Mouse (Mus musculus) bone marrow, adult 2 months (tissue): ENCODE data around the gene Myh10. TPM values are rescaled to one million over a fixed set of nuclear protein-coding genes. Genes with fewer than 3 reads are reported as not detected.
"Not testable (repeated sequence)": the region's sequence is repeated elsewhere in the genome, so short reads cannot be mapped to it uniquely, and the experiment has no call there.

Source experiments
- H3K27ac ChIP-seq: fragments of 200-500 bp; 2 replicates; pipeline ENCODE4 v1.5.1; 2012; ENCODE audit warnings: low read depth, mild to moderate bottlenecking, control low read depth, inconsistent platforms, low read length; ENCODE audit not compliant: control insufficient read depth, poor library complexity, insufficient read depth
- H3K4me1 ChIP-seq: fragments of 200-500 bp; 2 replicates; pipeline ENCODE4 v1.6.1; 2011; ENCODE audit warnings: low read length; ENCODE audit not compliant: control insufficient read depth, insufficient read depth
- H3K4me3 ChIP-seq: fragments of 200-500 bp; replicated peaks from 2 replicates; pipeline ENCODE3; 2011; ENCODE audit warnings: mild to moderate bottlenecking, low read depth, low read length, control low read depth; ENCODE audit not compliant: control insufficient read depth
- CTCF ChIP-seq: fragments of 200-500 bp; IDR thresholded peaks from 2 replicates; pipeline ENCODE4 v1.5.1; 2011; ENCODE audit warnings: low read length, control low read depth; ENCODE audit not compliant: control insufficient read depth, insufficient read depth
- POLR2A ChIP-seq: fragments of 200-500 bp; IDR thresholded peaks from 2 replicates; pipeline ENCODE4 v1.6.1; 2011; ENCODE audit warnings: low read depth, mild to moderate bottlenecking, control low read depth, low read length, borderline replicate concordance; ENCODE audit not compliant: control insufficient read depth
- WGBS: fragments of 180-500 bp; shearing (Covaris S2); methylation state at CpG from one replicate; pipeline ENCODE4 v1.1.7; 2018; 5-methylcytosine and 5-hydroxymethylcytosine counted together
- polyA plus RNA-seq: library from polyadenylated mRNA; stranded (reverse); fragments of >200 nt; gene quantifications from 2 replicates; pipeline ENCODE4 v1.2.4, GENCODE M21; 2011; ENCODE audit warnings: low replicate concordance; ENCODE audit not compliant: missing spikeins, insufficient read depth, insufficient read length

Myh10 gene
- polyA plus RNA-seq, 1 experiment = 26.7 TPM

GRCm38 (mm10) chr11:68826735-68827134 is 135.4 kb downstream of the Myh10 start:
- 62% methylated on average over 3 of the region's 3 CpGs for WGBS
- Histone ChIP-seq H3K4me1 (no peaks in the 10 kb centered on the region; the same call in 1 of the 2 replicates), H3K4me3 (no peak overlapping the region), H3K27ac (no peak overlapping the region)
- TF ChIP-seq POLR2A (no peak), CTCF (no peak)

GRCm38 (mm10) chr11:68831580-68831979 is 140.2 kb downstream of the Myh10 start:
- H3K4me3 ChIP-seq, H3K27ac ChIP-seq, H3K4me1 ChIP-seq: not testable (repeated sequence)
- WGBS = 66% methylated on average over 5 of the region's 5 CpGs

GRCm38 (mm10) chr11:68832793-68833192 is 141.4 kb downstream of the Myh10 start:
- H3K4me1 ChIP-seq = no peaks in the 10 kb centered on the region; the same call in 1 of the 2 replicates
- no peak overlapping the region for H3K4me3 ChIP-seq
- WGBS = 29% methylated on average over 4 of the region's 4 CpGs
- TF ChIP-seq POLR2A = no peak
- no peak for TF ChIP-seq CTCF
- H3K27ac ChIP-seq = no peak overlapping the region

GRCm38 (mm10) chr11:68833593-68833992 is 142.2 kb downstream of the Myh10 start:
- TF ChIP-seq CTCF (no peak), POLR2A (no peak)
- Histone ChIP-seq H3K4me1 (no peaks in the 10 kb centered on the region; the same call in 1 of the 2 replicates), H3K4me3 (no peak overlapping the region), H3K27ac (no peak overlapping the region)

GRCm38 (mm10) chr11:68835034-68835433 is 143.7 kb downstream of the Myh10 start:
- 69% methylated on average over 3 of the region's 3 CpGs for WGBS
- no peak overlapping the region for H3K27ac ChIP-seq
- no peak overlapping the region for H3K4me3 ChIP-seq
- no peak for TF ChIP-seq POLR2A
- no peaks in the 10 kb centered on the region; the same call in 1 of the 2 replicates for H3K4me1 ChIP-seq

- 87% methylated on average over 5 of the region's 5 CpGs for WGBS
- no peak overlapping the region for H3K27ac ChIP-seq
- no peaks in the 10 kb centered on the region for H3K4me1 ChIP-seq
- TF ChIP-seq POLR2A = no peak
- no peak for TF ChIP-seq CTCF
- no peak overlapping the region for H3K4me3 ChIP-seq
These were observed 148.2 kb downstream of the Myh10 start for GRCm38 (mm10) chr11:68839606-68840005.

GRCm38 (mm10) chr11:68850862-68851261 is 159.5 kb downstream of the Myh10 start:
- no peak overlapping the region for H3K27ac ChIP-seq
- WGBS = 73% methylated on average over 7 of the region's 7 CpGs
- TF ChIP-seq CTCF (no peak), POLR2A (no peak)
- peaks cover 4% of the 10 kb centered on the region; the same call in 1 of the 2 replicates for H3K4me1 ChIP-seq
- H3K4me3 ChIP-seq = no peak overlapping the region

GRCm38 (mm10) chr11:68851644-68852485 is 160.5 kb downstream of the Myh10 start:
- Histone ChIP-seq H3K4me1 (peaks cover 4% of the 10 kb centered on the region; the same call in 1 of the 2 replicates), H3K4me3 (peak overlapping the region; percentile 89), H3K27ac (peak overlapping the region; percentile 99)
- 1% methylated on average over 13 of the region's 13 CpGs for WGBS
- TF ChIP-seq POLR2A = no peak
- no peak for TF ChIP-seq CTCF
